Mouse (Mus musculus): ENCODE measurements around the gene Map3k6. TPM values are rescaled to one million over a fixed set of nuclear protein-coding genes. Genes with fewer than 3 reads are reported as not detected.

The Map3k6 gene
- total RNA-seq, 1 experiment = 2.7 TPM

GRCm38 (mm10) chr4:133297360-133297759, 56.7 kb downstream of the Map3k6 start:
- H3K4me3 ChIP-seq (ENCODE audit: insufficient read depth in 1 of 2, low read depth in 1 of 2, low read length in 2 of 2, poor library complexity in 1 of 2, severe bottlenecking in 1 of 2) = no peak overlapping the region
- peaks cover 2 to 18% of the 10 kb centered on the region in 2 experiments; a peak in 2 of 4 replicates for H3K4me1 ChIP-seq (ENCODE audit: control insufficient read depth in 2 of 2, insufficient read depth in 2 of 2, low read length in 2 of 2, poor library complexity in 1 of 2)
- no peak overlapping the region for H3K27ac ChIP-seq (ENCODE audit: insufficient read depth, low read depth, low read length, poor library complexity, severe bottlenecking)
- no peak overlapping the region for H3K9ac ChIP-seq (ENCODE audit: insufficient read depth, low read depth, low read length, poor library complexity, severe bottlenecking)
- peaks cover 73% of the 10 kb centered on the region for H3K36me3 ChIP-seq (ENCODE audit: control insufficient read depth, insufficient read depth, low read length, poor library complexity, severe bottlenecking)
- in situ Hi-C loops (cut with MboI; ENCODE audit: low sequenced_read_pairs in 2 of 2, unreplicated experiment in 2 of 2) = loop anchor here in 1 of 2 experiments (25.0 kb wide), 1 partner anchor 285 kb away; the partner anchor contains the start of gene Ahdc1
- H3K9me3 ChIP-seq (ENCODE audit: control insufficient read depth, insufficient read depth, low read depth, low read length) = no peaks in the 10 kb centered on the region
- TF ChIP-seq MAFK (IDR thresholded peaks at IDR 0.05; ENCODE audit: insufficient read depth, low read depth, low read length) (no peak), ZNF384 (IDR thresholded peaks at IDR 0.05; ENCODE audit: low read depth, low read length) (no peak), CHD2 (IDR thresholded peaks at IDR 0.05; ENCODE audit: low read depth, low read length) (no peak), ZC3H11A (IDR thresholded peaks at IDR 0.05; ENCODE audit: borderline replicate concordance, low read depth, low read length) (no peak), HCFC1 (IDR thresholded peaks at IDR 0.05; ENCODE audit: borderline replicate concordance, insufficient read depth, low read length) (no peak)
- DNase-seq (ENCODE audit: low read depth, low spot score) = no peak

- Histone ChIP-seq H3K4me1 (ENCODE audit: control insufficient read depth in 2 of 2, insufficient read depth in 2 of 2, low read length in 2 of 2, poor library complexity in 1 of 2) (peaks cover 1 to 15% of the 10 kb centered on the region in 2 experiments; a peak in 2 of 4 replicates), H3K36me3 (ENCODE audit: control insufficient read depth, insufficient read depth, low read length, poor library complexity, severe bottlenecking) (peaks cover 73% of the 10 kb centered on the region), H3K9ac (ENCODE audit: insufficient read depth, low read depth, low read length, poor library complexity, severe bottlenecking) (no peak overlapping the region), H3K4me3 (ENCODE audit: insufficient read depth in 1 of 2, low read depth in 1 of 2, low read length in 2 of 2, poor library complexity in 1 of 2, severe bottlenecking in 1 of 2) (no peak overlapping the region), H3K27ac (ENCODE audit: insufficient read depth, low read depth, low read length, poor library complexity, severe bottlenecking) (no peak overlapping the region), H3K9me3 (ENCODE audit: control insufficient read depth, insufficient read depth, low read depth, low read length) (no peaks in the 10 kb centered on the region)
- in situ Hi-C loops (cut with MboI; ENCODE audit: low sequenced_read_pairs in 2 of 2, unreplicated experiment in 2 of 2) = loop anchor here in 1 of 2 experiments (25.0 kb wide), 1 partner anchor 286 kb away; the partner anchor contains the start of gene Ahdc1
- TF ChIP-seq MAFK (IDR thresholded peaks at IDR 0.05; ENCODE audit: insufficient read depth, low read depth, low read length) = no peak
- TF ChIP-seq HCFC1 (IDR thresholded peaks at IDR 0.05; ENCODE audit: borderline replicate concordance, insufficient read depth, low read length) = no peak
- TF ChIP-seq ZC3H11A (IDR thresholded peaks at IDR 0.05; ENCODE audit: borderline replicate concordance, low read depth, low read length) = peak; percentile 78; the same call in 1 of the 2 replicates
- TF ChIP-seq CHD2 (IDR thresholded peaks at IDR 0.05; ENCODE audit: low read depth, low read length) = no peak
- TF ChIP-seq ZNF384 (IDR thresholded peaks at IDR 0.05; ENCODE audit: low read depth, low read length) = no peak
- no peak for DNase-seq (ENCODE audit: low read depth, low spot score)
Measured at GRCm38 (mm10) chr4:133297801-133298238, 57.2 kb downstream of the Map3k6 start.

- in situ Hi-C loops (cut with MboI; ENCODE audit: low sequenced_read_pairs in 2 of 2, unreplicated experiment in 2 of 2) = loop anchor here in 1 of 2 experiments (25.0 kb wide), 1 partner anchor 286 kb away; the partner anchor contains the start of gene Ahdc1
- no peak for TF ChIP-seq CHD2 (IDR thresholded peaks at IDR 0.05; ENCODE audit: low read depth, low read length)
- no peak for TF ChIP-seq ZC3H11A (IDR thresholded peaks at IDR 0.05; ENCODE audit: borderline replicate concordance, low read depth, low read length)
- TF ChIP-seq MAFK (IDR thresholded peaks at IDR 0.05; ENCODE audit: insufficient read depth, low read depth, low read length) = no peak
- no peak for TF ChIP-seq HCFC1 (IDR thresholded peaks at IDR 0.05; ENCODE audit: borderline replicate concordance, insufficient read depth, low read length)
- TF ChIP-seq ZNF384 (IDR thresholded peaks at IDR 0.05; ENCODE audit: low read depth, low read length) = no peak
- Histone ChIP-seq H3K36me3 (ENCODE audit: control insufficient read depth, insufficient read depth, low read length, poor library complexity, severe bottlenecking) (peaks cover 77% of the 10 kb centered on the region), H3K9me3 (ENCODE audit: control insufficient read depth, insufficient read depth, low read depth, low read length) (no peaks in the 10 kb centered on the region), H3K9ac (ENCODE audit: insufficient read depth, low read depth, low read length, poor library complexity, severe bottlenecking) (no peak overlapping the region), H3K4me3 (ENCODE audit: insufficient read depth in 1 of 2, low read depth in 1 of 2, low read length in 2 of 2, poor library complexity in 1 of 2, severe bottlenecking in 1 of 2) (no peak overlapping the region), H3K27ac (ENCODE audit: insufficient read depth, low read depth, low read length, poor library complexity, severe bottlenecking) (no peak overlapping the region), H3K4me1 (ENCODE audit: control insufficient read depth in 2 of 2, insufficient read depth in 2 of 2, low read length in 2 of 2, poor library complexity in 1 of 2) (peaks cover 0 to 6% of the 10 kb centered on the region in 2 experiments; a peak in 2 of 4 replicates)
- DNase-seq (ENCODE audit: low read depth, low spot score) = no peak
Measured at GRCm38 (mm10) chr4:133298516-133299365, 58.1 kb downstream of the Map3k6 start.

GRCm38 (mm10) chr4:133299701-133300100, 59.1 kb downstream of the Map3k6 start:
- Histone ChIP-seq H3K4me3 (ENCODE audit: insufficient read depth in 1 of 2, low read depth in 1 of 2, low read length in 2 of 2, poor library complexity in 1 of 2, severe bottlenecking in 1 of 2) (no peak overlapping the region), H3K9me3 (ENCODE audit: control insufficient read depth, insufficient read depth, low read depth, low read length) (no peaks in the 10 kb centered on the region), H3K9ac (ENCODE audit: insufficient read depth, low read depth, low read length, poor library complexity, severe bottlenecking) (no peak overlapping the region), H3K4me1 (ENCODE audit: control insufficient read depth in 2 of 2, insufficient read depth in 2 of 2, low read length in 2 of 2, poor library complexity in 1 of 2) (peaks cover 0 to 2% of the 10 kb centered on the region in 2 experiments; a peak in 1 of 4 replicates), H3K27ac (ENCODE audit: insufficient read depth, low read depth, low read length, poor library complexity, severe bottlenecking) (no peak overlapping the region), H3K36me3 (ENCODE audit: control insufficient read depth, insufficient read depth, low read length, poor library complexity, severe bottlenecking) (peaks cover 75% of the 10 kb centered on the region)
- TF ChIP-seq CHD2 (IDR thresholded peaks at IDR 0.05; ENCODE audit: low read depth, low read length) (no peak), MAFK (IDR thresholded peaks at IDR 0.05; ENCODE audit: insufficient read depth, low read depth, low read length) (no peak), ZC3H11A (IDR thresholded peaks at IDR 0.05; ENCODE audit: borderline replicate concordance, low read depth, low read length) (no peak), ZNF384 (IDR thresholded peaks at IDR 0.05; ENCODE audit: low read depth, low read length) (no peak), HCFC1 (IDR thresholded peaks at IDR 0.05; ENCODE audit: borderline replicate concordance, insufficient read depth, low read length) (no peak)
- in situ Hi-C loops (cut with MboI; ENCODE audit: low sequenced_read_pairs in 2 of 2, unreplicated experiment in 2 of 2) = loop anchor here (5.0 to 25.0 kb wide), 3 partner anchors 82 to 295 kb away; partner anchors contain the start of gene Ahdc1 (in 1 of the 2)
- no peak for DNase-seq (ENCODE audit: low read depth, low spot score)

All from ES-E14 (cell line).